Mouse (Mus musculus) neural tube, embryonic 10.5 days (tissue): ENCODE measurements around the gene Map3k21.
A peak's percentile ranks its signal among the peaks of the same experiment; 100 is the strongest.

Source experiments
- DNase-seq: peaks from one replicate; pipeline ENCODE4 v3.0.0-alpha.2; 2017; ENCODE audit warnings: low spot score; ENCODE audit errors: extremely low spot score

The Map3k21 gene

DNA sequence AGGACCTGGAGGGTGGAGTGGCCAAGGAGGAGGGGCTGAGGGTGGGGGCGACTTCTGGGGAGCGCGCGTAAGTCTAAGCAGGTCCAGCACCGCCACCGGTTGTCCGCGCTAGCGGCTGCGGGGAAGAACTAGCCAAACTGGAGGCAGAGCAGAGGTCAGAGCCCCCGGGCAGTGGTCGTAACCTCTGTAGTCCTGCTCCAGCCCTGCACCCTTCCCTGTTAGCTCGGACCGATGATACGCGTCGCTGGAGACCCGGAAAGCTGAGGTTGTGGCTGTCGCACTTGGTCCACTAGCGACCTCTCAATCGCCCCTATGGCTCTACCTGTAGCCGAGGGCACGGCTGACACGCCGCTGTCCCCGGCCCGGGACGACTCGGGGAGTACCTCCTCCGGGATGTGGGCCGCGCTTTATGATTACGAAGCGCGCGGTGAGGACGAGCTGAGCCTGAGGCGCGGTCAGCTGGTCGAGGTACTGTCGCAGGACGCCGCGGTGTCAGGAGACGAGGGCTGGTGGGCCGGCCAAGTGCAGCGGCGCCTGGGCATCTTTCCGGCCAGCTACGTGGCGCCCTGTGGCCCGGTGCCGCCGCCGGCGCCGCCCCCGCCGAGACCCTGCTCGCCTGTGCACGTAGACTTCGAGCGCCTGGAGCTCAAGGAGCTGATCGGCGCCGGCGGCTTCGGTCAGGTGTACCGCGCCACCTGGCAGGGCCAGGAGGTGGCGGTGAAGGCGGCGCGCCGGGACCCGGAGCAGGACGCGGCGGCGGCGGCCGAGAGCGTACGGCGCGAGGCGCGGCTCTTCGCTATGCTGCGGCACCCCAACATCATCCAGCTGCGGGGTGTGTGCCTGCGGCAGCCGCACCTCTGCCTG lies at the start of gene Map3k21:
Map3k21 (plus strand) TSS at position 86 of the 864 bp plus-strand sequence.
- DNase-seq, result peak; percentile 53

- no peak for DNase-seq
Measured at GRCm38 (mm10) chr8:125866125-125866524, 44.1 kb upstream of the Map3k21 start.

DNA sequence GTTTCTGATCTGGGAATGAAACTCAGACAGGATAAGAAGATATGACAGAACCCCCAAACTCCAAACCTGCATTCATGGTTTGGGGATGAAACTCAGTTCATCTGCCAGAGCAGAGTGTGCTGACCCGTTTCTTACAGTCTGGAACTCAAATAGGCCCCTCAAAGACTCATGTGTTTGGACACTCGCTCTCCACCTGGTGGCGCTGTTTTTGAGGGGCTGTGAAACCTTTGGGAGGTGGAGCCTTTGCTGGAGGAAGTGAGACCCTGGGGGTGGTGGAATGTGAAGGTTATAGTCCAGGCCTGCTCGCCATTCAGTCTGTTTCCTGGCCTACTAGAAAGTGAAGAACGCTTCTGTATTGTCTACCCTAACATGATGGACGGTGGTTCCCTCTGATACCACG lies 41.7 kb upstream of the Map3k21 start:
- no peak for DNase-seq

- DNase-seq, result no peak
Measured at GRCm38 (mm10) chr8:125869739-125870138, 40.5 kb upstream of the Map3k21 start.

- DNase-seq, result no peak
Measured at GRCm38 (mm10) chr8:125870179-125870702, 40.0 kb upstream of the Map3k21 start.

DNA sequence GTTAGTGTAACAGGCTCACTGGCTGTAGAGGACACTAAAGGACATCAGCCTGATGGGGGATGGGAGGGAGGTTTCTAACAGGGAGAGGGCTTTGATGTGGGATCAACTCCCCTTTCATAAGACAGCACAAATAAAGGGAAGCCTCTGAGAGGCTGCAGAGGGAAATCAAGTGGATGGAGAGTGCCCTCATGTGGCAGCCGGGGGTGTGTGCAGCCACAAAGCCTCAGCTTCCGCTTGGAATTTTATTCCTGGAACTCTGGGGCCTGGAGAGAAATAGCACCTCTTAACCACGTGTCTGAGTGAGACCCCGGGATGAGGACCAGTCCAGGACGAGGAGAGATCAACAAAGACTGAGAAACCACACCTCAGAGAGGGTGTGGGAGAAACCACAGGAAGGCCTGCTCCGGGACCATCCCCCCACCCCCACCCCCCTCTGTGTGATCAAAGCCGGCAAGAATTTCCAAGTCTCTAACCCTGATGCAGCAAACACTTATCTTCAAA lies 39.4 kb upstream of the Map3k21 start:
- peak; percentile 84 for DNase-seq

DNA sequence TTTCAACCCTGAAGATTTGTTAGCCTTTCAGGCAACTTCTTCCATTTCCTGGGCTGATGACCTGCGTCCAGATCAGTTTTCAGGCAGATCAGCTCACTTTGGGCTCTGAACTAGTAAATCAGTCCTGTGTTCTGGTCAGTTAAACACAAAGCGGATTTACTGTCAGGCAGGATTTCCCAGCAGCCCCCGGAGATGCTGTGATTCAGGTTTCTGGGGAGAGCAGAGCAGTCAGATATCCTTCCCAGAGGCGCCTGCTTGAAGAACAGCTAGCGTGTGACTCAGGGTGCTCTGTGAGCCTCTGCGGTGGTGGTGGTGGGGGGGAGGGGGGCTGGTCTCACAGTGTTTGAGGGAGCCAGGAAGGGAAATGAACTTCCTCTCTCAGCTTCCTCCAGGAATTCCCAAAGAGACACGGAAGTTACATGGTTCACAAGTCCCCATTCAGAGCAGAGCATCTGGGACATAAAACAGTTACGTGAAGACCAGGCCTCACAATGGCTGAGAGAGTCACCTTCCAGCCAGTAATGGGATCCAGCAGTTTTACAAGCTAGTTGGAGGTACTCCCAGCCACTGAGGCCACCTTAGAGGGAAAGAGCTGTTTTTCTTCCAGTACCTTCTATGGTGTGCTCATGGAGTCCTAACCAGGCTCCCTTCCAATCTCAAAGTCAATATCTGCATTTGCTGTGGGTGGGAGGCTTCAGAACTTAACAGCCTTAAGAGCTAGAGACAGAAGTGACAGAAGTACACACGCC lies 37.6 kb upstream of the Map3k21 start:
- no peak for DNase-seq

DNA sequence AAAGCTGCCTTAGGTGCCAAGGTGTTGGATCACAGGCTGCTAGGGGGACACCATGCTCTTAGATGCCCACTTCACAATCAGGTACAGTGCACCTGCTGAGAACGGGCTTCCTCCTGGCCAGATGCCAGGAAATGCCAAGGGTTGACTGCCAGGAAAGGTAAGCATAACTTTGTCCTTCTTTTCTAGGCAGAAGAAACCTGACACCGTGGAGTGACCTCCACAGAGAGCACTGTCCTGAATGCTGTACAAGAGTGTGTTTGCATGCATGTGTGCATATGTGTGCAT lies 37.1 kb upstream of the Map3k21 start:
- no peak for DNase-seq

DNA sequence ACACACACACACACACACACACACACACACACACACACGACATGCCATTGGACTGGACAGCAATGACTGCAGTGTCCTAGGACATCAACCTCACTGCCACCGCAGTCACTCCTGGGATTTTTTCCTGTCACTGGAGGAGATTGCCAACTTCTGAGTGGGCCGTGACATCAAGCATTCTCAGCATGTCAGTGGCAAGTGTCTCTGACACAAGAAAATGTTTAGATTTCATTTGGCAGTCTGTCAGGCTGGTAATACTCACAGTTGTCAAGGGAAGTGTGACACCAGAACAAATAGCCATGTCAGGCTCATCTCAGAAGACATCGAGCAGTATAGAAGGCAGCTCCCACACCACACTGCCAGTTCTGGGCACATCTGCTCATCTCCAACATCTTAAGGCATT lies 29.8 kb upstream of the Map3k21 start:
- DNase-seq, result no peak

DNA sequence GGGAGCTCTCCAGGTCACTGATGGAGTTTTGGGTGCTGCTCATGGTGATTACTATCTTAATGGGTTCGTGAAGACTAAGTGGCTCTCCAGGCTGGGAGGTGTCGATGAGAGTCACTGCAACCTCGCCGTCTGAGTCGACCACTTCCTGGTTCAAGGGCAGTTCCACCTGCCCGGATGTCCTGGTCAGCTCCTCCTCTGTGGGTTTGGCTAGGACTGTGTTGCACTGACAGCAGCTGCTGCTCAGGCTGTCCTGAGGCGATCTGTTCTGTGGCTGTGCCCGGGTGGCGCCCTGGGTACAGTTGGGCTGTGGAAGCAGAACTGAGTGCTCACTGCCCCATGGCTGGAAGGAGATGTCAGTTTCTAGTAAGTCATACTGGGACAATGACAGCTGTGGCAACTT lies 22.7 kb upstream of the Map3k21 start:
- no peak for DNase-seq

DNA sequence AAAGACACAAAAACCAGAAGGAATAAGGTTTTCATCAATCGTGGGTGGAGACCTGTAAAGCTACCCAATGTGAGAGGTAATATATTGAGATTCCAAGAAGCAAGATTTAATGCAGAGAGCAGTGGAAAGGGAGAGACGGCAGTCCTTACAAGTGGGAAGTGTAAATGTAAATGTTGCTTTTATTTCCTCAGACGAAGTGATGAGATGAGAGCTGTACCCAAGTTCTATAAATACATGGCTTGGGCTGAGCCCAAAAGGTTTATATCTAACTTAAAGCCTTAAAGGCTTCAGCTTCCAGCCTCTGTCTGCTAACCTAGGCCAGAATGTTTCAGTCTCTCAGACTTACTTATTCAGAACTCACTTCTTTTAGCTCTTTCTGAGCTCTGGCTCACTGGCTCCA lies 20.3 kb upstream of the Map3k21 start:
- no peak for DNase-seq

- no peak for DNase-seq
Measured at GRCm38 (mm10) chr8:125897388-125897787, 12.9 kb upstream of the Map3k21 start.

DNA sequence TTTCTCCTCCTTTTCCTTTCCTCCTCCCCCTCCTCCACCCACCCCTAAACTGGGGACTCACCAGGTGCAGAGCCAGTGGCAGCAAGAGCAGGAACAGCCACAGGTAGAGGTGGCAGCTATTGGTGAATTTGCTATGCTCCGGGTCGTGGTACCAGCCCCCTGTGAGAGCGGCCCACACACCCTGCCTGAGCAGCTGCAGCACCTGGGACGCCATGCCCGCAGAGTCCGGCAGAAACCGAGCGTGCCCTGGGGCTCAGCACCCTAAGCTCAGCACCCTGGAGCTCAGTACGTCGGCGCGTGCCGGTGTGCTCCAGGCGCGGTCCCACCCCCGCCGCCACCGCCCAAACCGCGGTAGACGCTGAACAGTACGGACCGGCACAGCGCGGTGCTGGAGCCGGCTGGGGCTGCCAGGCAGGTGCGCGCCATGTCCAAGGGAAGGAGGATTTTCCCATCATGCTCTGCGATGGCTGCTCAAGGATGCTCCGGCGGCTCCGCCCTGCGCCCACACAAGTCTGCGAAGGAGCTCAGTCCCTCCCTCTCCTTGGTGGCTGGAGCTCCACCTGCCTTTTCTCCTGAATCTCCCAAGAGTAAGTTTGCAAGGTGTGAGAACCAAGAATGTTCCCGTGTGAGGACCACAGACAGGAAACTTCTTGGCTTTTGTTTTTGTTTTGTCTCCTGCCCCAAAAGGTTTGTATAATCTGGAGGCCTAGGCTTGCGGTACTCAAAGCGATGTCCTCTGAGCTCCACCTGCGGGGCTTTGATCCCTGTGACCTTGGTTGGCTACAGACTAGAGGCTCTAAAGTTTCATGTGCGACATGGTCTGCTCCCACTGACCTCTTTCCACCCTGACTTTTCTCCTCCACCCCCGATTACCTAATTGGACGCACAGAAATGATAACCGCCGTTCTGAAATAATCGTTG lies 12.1 kb upstream of the Map3k21 start, which contains the start of gene Pcnx2:
Pcnx2 (minus strand) TSS at position 450 of the 921 bp plus-strand sequence.
- DNase-seq, result no peak

DNA sequence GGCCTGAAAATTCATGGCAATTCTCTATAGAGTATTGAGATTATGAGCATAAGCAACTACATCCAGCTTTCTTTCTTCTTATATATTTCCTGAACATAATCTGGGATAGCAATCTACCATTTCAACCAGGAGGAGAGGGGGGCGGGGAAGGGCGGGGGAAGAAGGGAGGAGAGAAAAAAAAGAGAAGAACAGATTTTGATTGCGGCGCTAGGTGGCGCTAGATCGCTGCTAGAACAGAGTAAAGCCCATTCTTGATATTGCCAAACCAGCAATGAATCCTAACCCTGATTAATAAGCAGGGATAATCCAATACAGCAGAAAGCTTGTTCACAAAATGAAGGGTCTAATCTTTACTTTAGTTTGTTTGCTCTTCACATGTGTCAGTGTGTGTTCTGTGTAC lies 11.4 kb upstream of the Map3k21 start:
- DNase-seq, result peak; percentile 52

GRCm38 (mm10) chr8:125901167-125901566 lies 9.1 kb upstream of the Map3k21 start:
- no peak for DNase-seq

- no peak for DNase-seq
Measured at GRCm38 (mm10) chr8:125902521-125902920, 7.7 kb upstream of the Map3k21 start.

- DNase-seq, result no peak
Measured at GRCm38 (mm10) chr8:125905341-125905740, 4.9 kb upstream of the Map3k21 start.

- no peak for DNase-seq
Measured at GRCm38 (mm10) chr8:125907311-125907710, 2.9 kb upstream of the Map3k21 start.

GRCm38 (mm10) chr8:125909661-125910364 lies 437 bp upstream of the Map3k21 start:
- DNase-seq, result peak; percentile 31

GRCm38 (mm10) chr8:125911229-125911580 lies 955 bp downstream of the Map3k21 start:
- DNase-seq, result no peak

DNA sequence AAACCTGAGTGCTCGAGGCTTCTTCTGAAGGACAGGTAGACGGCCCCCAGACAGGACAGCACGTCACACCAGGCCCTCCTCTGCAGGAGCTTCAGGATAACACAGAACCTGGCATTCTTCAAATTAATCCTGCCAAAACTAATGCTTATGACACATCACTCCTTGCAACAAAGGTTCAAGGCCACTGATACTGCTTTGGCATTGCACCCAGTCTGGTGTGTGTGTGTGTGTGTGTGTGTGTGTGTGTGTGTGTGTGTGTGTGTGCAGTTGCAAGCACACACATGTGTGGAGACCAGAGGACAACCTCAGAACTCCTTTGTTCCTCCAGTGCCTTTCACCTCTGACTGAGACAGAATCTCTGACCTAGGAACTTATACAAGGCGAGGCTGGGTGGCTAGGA lies 3.0 kb downstream of the Map3k21 start:
- no peak for DNase-seq
